In the genomic region with DNA sequence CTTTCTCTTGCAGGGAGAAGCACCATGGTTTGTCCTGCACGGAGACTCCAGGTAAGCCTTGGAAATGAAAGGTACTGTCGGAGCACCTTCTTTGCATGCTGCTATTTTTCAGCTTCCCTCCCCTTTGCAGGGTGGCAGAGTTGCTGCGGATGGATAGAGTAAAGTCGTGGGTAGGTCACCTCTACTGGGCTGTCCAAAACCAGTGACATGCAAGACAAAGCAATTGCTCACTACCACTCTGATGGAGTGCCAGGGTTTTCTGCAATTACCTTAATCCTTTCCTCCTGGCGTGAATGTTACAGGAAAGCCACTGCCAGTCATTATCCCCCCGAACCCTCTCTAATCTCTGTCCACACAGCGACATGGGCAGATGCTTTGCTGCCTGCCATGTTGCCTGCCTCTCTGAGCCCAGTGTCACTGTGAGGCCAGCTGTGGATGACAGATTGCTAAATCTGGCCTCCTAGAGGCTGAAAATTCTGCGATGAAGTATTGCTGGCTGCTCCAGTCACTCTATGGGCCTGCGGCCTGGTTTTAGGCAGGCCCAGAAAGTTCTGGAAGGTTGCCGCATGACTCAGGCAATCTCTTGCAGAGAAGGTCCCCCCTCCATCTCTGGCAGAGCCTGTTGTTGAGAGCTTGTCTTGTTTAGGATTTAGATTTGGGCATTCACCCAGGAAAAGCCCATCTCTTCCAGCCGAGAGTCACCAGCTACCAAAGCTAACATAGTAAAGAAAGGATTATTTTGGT, we compare ENCODE assay signal across 10 mouse cellular contexts. TPM values are rescaled to one million over a fixed set of nuclear protein-coding genes. Genes with fewer than 3 reads are reported as not detected.
DNase-seq lines count a peak whose midpoint lies in the region; ATAC-seq lines count a peak whose summit lies in the region.
"Had no signal": no experiment of that assay in that cellular context is flagged by ENCODE, and none has a peak within 500 bp of the region (broad histone marks: within the 10 kb centered on the region; RNA-seq: fewer than 3 reads in every experiment).

No protein-coding gene starts in this region.

- H3K27ac ChIP-seq in hindbrain, embryonic 15.5 days (replicated peaks), result no peak overlapping the region
- H3K27ac ChIP-seq in hindbrain, embryonic 13.5 days, result no peak overlapping the region
- H3K27ac ChIP-seq in lung, embryonic 16.5 days (ENCODE audit: low read length), result no peak overlapping the region
- H3K27ac ChIP-seq in neural tube, embryonic 15.5 days (replicated peaks), result no peak overlapping the region

- no peak overlapping the region for H3K9ac ChIP-seq in hindbrain, embryonic 15.5 days
- no peak overlapping the region for H3K9ac ChIP-seq in hindbrain, embryonic 13.5 days
- H3K9ac ChIP-seq in lung, embryonic 16.5 days (ENCODE audit: low read length), result no peak overlapping the region
- H3K9ac ChIP-seq in neural tube, embryonic 15.5 days (replicated peaks), result no peak overlapping the region

- peak; percentile 90 for DNase-seq in brain, adult 2 months (ENCODE audit: low read depth, low spot score)
- DNase-seq in heart, adult 8-10 months (ENCODE audit: low spot score), result peak; percentile 77
- DNase-seq in urinary bladder, postnatal 36 days (ENCODE audit: low spot score in 2 of 2), result peak; percentile 52 to 76
- no peak for DNase-seq in kidney, adult 8-10 months

- no peak overlapping the region for H3K4me3 ChIP-seq in hindbrain, embryonic 15.5 days
- H3K4me3 ChIP-seq in hindbrain, embryonic 13.5 days, result no peak overlapping the region
- H3K4me3 ChIP-seq in lung, embryonic 16.5 days (ENCODE audit: low read length), result no peak overlapping the region
- H3K4me3 ChIP-seq in neural tube, embryonic 15.5 days (replicated peaks), result no peak overlapping the region
- H3K4me3 ChIP-seq: megakaryocyte, embryonic 14.5 days had no signal

- H3K36me3 ChIP-seq in hindbrain, embryonic 15.5 days, result no peaks in the 10 kb centered on the region
- H3K36me3 ChIP-seq in hindbrain, embryonic 13.5 days, result no peaks in the 10 kb centered on the region
- no peaks in the 10 kb centered on the region for H3K36me3 ChIP-seq in lung, embryonic 16.5 days (ENCODE audit: control insufficient read depth, insufficient read depth, low read length)
- H3K36me3 ChIP-seq in neural tube, embryonic 15.5 days, result no peaks in the 10 kb centered on the region

- no peaks in the 10 kb centered on the region for H3K4me1 ChIP-seq in hindbrain, embryonic 15.5 days (replicated peaks)
- no peaks in the 10 kb centered on the region for H3K4me1 ChIP-seq in hindbrain, embryonic 13.5 days (replicated peaks)
- no peaks in the 10 kb centered on the region for H3K4me1 ChIP-seq in lung, embryonic 16.5 days (replicated peaks; ENCODE audit: control insufficient read depth, insufficient read depth, low read length)
- no peaks in the 10 kb centered on the region for H3K4me1 ChIP-seq in neural tube, embryonic 15.5 days
- H3K4me1 ChIP-seq: megakaryocyte, embryonic 14.5 days had no signal

- WGBS in hindbrain, embryonic 15.5 days, result 77% methylated on average over 11 of the region's 11 CpGs
- 87% methylated on average over 11 of the region's 11 CpGs for WGBS in hindbrain, embryonic 13.5 days
- 81% methylated on average over 11 of the region's 11 CpGs for WGBS in lung, embryonic 16.5 days
- 89% methylated on average over 11 of the region's 11 CpGs for WGBS in neural tube, embryonic 15.5 days

- H3K4me2 ChIP-seq in hindbrain, embryonic 15.5 days, result no peak overlapping the region
- H3K4me2 ChIP-seq in hindbrain, embryonic 13.5 days, result no peak overlapping the region
- H3K4me2 ChIP-seq in lung, embryonic 16.5 days (ENCODE audit: low read depth, low read length), result no peak overlapping the region
- H3K4me2 ChIP-seq in neural tube, embryonic 15.5 days, result no peak overlapping the region

- ATAC-seq in hindbrain, embryonic 15.5 days (ENCODE audit: low FRiP score, low read depth), result 0 out of 2 replicates have a peak, but pooled peaks have one; percentile 27
- no peak for ATAC-seq in hindbrain, embryonic 13.5 days (ENCODE audit: low FRiP score)
- peak; percentile 31; the same call in 1 of the 2 replicates for ATAC-seq in lung, embryonic 16.5 days (ENCODE audit: low read depth)
- ATAC-seq in neural tube, embryonic 15.5 days (ENCODE audit: low FRiP score), result no peak

- no peaks in the 10 kb centered on the region for H3K27me3 ChIP-seq in hindbrain, embryonic 15.5 days
- no peaks in the 10 kb centered on the region for H3K27me3 ChIP-seq in hindbrain, embryonic 13.5 days
- H3K27me3 ChIP-seq in lung, embryonic 16.5 days (ENCODE audit: control insufficient read depth, insufficient read depth, low read depth, low read length), result no peaks in the 10 kb centered on the region
- H3K27me3 ChIP-seq in neural tube, embryonic 15.5 days (replicated peaks), result no peaks in the 10 kb centered on the region
- H3K27me3 ChIP-seq: megakaryocyte, embryonic 14.5 days had no signal

- H3K9me3 ChIP-seq in hindbrain, embryonic 15.5 days, result no peaks in the 10 kb centered on the region
- H3K9me3 ChIP-seq in hindbrain, embryonic 13.5 days, result no peaks in the 10 kb centered on the region
- no peaks in the 10 kb centered on the region for H3K9me3 ChIP-seq in lung, embryonic 16.5 days (ENCODE audit: control insufficient read depth, low read length)
- no peaks in the 10 kb centered on the region for H3K9me3 ChIP-seq in neural tube, embryonic 15.5 days (replicated peaks)

RNA-seq across cellular contexts. Expression of a gene that starts 54.1 kb away (rescaled TPM):
- 3.1 and 3.6 TPM in 2 replicates for polyA plus RNA-seq in hindbrain, embryonic 15.5 days (2015; fragmentation: Nextera tagmentation; extraction: Ambion mirVana)
- polyA plus RNA-seq in hindbrain, embryonic 13.5 days (2015; fragmentation: Nextera tagmentation; extraction: Ambion mirVana), result 1.2 TPM in 2 replicates
- 10 to 100 TPM; 10.6 to 16.8 (median 13.2) TPM for total RNA-seq in heart, adult 8-10 months (2022)
- 0.97 and 1.4 TPM in 2 replicates for polyA plus RNA-seq in lung, embryonic 16.5 days (2015; fragmentation: Nextera tagmentation; extraction: Ambion mirVana)
- 2.9 and 3.0 TPM in 2 replicates for polyA plus RNA-seq in neural tube, embryonic 15.5 days (2015; fragmentation: Nextera tagmentation; extraction: Ambion mirVana)
- total RNA-seq: common myeloid progenitor, adult 5-6 weeks had no signal

Comparison
In these comparisons a context has a peak if more than half of its experiments do, and no peak if none do; other contexts are left out.
1. ATAC-seq: peak in hindbrain, embryonic 15.5 days (single experiment) and lung, embryonic 16.5 days (single experiment); none in hindbrain, embryonic 13.5 days (single experiment) and neural tube, embryonic 15.5 days (single experiment).
2. DNase-seq: peak in brain, adult 2 months (single experiment), heart, adult 8-10 months (single experiment) and urinary bladder, postnatal 36 days (2 of 2); none in kidney, adult 8-10 months (0 of 2).